Mouse (Mus musculus) ES-E14 (cell line): ENCODE data around the gene Tenm3. TPM values are rescaled to one million over a fixed set of nuclear protein-coding genes. Genes with fewer than 3 reads are reported as not detected.

Source experiments
- DNase-seq: peaks from one replicate; pipeline ENCODE4 v3.0.0-alpha.2; 2013; ENCODE audit warnings: low read depth, low spot score
- H3K27ac ChIP-seq: 2 replicates; pipeline ENCODE4 v1.5.1; 2012; ENCODE audit warnings: low read depth, mild to moderate bottlenecking, low read length, moderate library complexity, mixed read lengths; ENCODE audit not compliant: poor library complexity, insufficient read depth, severe bottlenecking
- H3K36me3 ChIP-seq: 2 replicates; pipeline ENCODE4 v1.6.1; 2012; ENCODE audit warnings: mild to moderate bottlenecking, low read length, moderate library complexity, mixed read lengths; ENCODE audit not compliant: control insufficient read depth, poor library complexity, insufficient read depth, severe bottlenecking
- H3K4me1 ChIP-seq, 2 experiments: fragments of 150-350 bp in 1 of 2; sonication (generic) in 1 of 2; 2 replicates each; pipeline ENCODE4 v1.6.1; 2012; ENCODE audit warnings: low read length in 2 of 2, mild to moderate bottlenecking in 1 of 2, mixed read lengths in 1 of 2; ENCODE audit not compliant: control insufficient read depth in 2 of 2, insufficient read depth in 2 of 2, poor library complexity in 1 of 2
- H3K4me3 ChIP-seq, 2 experiments: fragments of 150-350 bp in 1 of 2; sonication (generic) in 1 of 2; 2 replicates each; pipeline ENCODE4 v1.5.1; 2012; ENCODE audit warnings: low read length in 2 of 2, low read depth in 1 of 2, mild to moderate bottlenecking in 1 of 2, mixed read lengths in 1 of 2; ENCODE audit not compliant: insufficient read depth in 1 of 2, poor library complexity in 1 of 2, severe bottlenecking in 1 of 2
- H3K9ac ChIP-seq: 2 replicates; pipeline ENCODE4 v1.6.1; 2012; ENCODE audit warnings: low read depth, mild to moderate bottlenecking, low read length, mixed read lengths; ENCODE audit not compliant: poor library complexity, insufficient read depth, severe bottlenecking
- H3K9me3 ChIP-seq: fragments of 150-350 bp; sonication (generic); 2 replicates; pipeline ENCODE4 v1.6.1; 2012; ENCODE audit warnings: low read depth, mild to moderate bottlenecking, low read length; ENCODE audit not compliant: control insufficient read depth, insufficient read depth
- CHD2 ChIP-seq: IDR thresholded peaks from 2 replicates; pipeline ENCODE4 v1.6.1; 2014; ENCODE audit warnings: mild to moderate bottlenecking, low read depth, low read length, inconsistent platforms
- HCFC1 ChIP-seq: IDR thresholded peaks from 2 replicates; pipeline ENCODE4 v1.6.1; 2012; ENCODE audit warnings: low read length, inconsistent platforms, borderline replicate concordance; ENCODE audit not compliant: insufficient read depth
- MAFK ChIP-seq: IDR thresholded peaks from 2 replicates; pipeline ENCODE4 v1.6.1; 2014; ENCODE audit warnings: mild to moderate bottlenecking, low read depth, low read length, inconsistent platforms; ENCODE audit not compliant: insufficient read depth
- ZC3H11A ChIP-seq: IDR thresholded peaks from 2 replicates; pipeline ENCODE4 v1.6.1; 2012; ENCODE audit warnings: low read depth, mild to moderate bottlenecking, inconsistent platforms, low read length, borderline replicate concordance
- ZNF384 ChIP-seq: IDR thresholded peaks from 2 replicates; pipeline ENCODE4 v1.6.1; 2012; ENCODE audit warnings: low read depth, low read length, inconsistent platforms
- in situ Hi-C, 2 experiments: fragments of 600-800 bp; cut with MboI; formaldehyde crosslinking; loops; one replicate each; pipeline ENCODE4 v1.15.1; 2025; ENCODE audit warnings: low sequenced_read_pairs in 2 of 2, inconsistent platforms in 1 of 2; ENCODE audit not compliant: unreplicated experiment in 2 of 2
- total RNA-seq: library from RNA; depleted of rRNA; stranded (reverse); fragments of 300-350 nt; gene quantifications from 2 replicates; pipeline ENCODE4 v1.2.3, GENCODE M21; 2012

The Tenm3 gene
- total RNA-seq, 1 experiment = 33.5 TPM

DNA sequence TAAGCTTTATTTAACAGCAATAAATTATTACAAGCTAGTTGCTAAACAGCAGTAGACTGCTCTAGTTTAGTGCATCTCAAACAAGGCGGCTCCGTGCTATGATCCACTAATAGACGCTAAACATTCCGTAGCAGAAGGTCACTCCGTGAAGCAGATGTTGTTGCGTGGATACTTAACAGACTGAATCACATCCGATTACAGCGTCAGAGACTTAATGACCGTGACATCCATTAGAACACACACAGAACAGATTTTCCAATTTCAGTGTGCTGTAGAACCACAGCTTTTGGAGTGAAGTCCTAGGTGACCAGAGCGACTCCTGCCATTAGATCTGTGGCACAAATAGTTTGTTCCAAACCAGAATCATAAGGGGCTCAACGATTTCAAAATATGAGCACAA, 426.0 kb downstream of the Tenm3 start:
- no peak overlapping the region for H3K27ac ChIP-seq
- in situ Hi-C loops = no loop called here
- no peak for TF ChIP-seq ZNF384
- TF ChIP-seq HCFC1 = no peak
- no peak for TF ChIP-seq MAFK
- TF ChIP-seq CHD2 = no peak
- TF ChIP-seq ZC3H11A = no peak
- H3K4me3 ChIP-seq = no peak overlapping the region
- no peaks in the 10 kb centered on the region for H3K36me3 ChIP-seq
- no peaks in the 10 kb centered on the region for H3K9me3 ChIP-seq
- no peak for DNase-seq
- H3K4me1 ChIP-seq = 0 out of 4 replicates have a peak, but pooled peaks cover 0 to 1% of the 10 kb centered on the region in 2 experiments
- no peak overlapping the region for H3K9ac ChIP-seq

DNA sequence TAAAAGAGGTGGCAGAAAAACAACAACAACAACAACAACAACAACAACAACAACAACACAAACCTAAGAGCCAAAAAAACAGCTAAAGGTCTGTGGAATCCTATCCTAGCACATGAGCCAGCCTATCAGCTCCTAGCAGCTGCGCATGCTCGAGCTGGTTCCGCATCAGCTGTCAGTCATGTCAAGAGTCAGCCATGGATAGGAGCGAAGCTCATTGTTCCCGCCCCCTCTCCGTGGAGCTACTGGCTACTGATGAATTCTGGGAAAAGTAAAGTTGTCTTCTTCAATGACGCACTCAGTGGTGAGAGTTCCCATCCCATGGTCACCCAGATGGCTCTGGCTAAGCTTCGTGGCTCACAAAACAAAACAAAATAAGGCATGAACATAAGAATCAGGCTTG, 432.8 kb downstream of the Tenm3 start:
- no peaks in the 10 kb centered on the region for H3K4me1 ChIP-seq
- in situ Hi-C loops = no loop called here
- DNase-seq = no peak
- no peak overlapping the region for H3K9ac ChIP-seq
- H3K36me3 ChIP-seq = no peaks in the 10 kb centered on the region
- H3K27ac ChIP-seq = no peak overlapping the region
- no peak overlapping the region for H3K4me3 ChIP-seq
- H3K9me3 ChIP-seq = no peaks in the 10 kb centered on the region
- TF ChIP-seq HCFC1 = no peak
- no peak for TF ChIP-seq ZC3H11A
- TF ChIP-seq CHD2 = no peak
- no peak for TF ChIP-seq ZNF384
- no peak for TF ChIP-seq MAFK

DNA sequence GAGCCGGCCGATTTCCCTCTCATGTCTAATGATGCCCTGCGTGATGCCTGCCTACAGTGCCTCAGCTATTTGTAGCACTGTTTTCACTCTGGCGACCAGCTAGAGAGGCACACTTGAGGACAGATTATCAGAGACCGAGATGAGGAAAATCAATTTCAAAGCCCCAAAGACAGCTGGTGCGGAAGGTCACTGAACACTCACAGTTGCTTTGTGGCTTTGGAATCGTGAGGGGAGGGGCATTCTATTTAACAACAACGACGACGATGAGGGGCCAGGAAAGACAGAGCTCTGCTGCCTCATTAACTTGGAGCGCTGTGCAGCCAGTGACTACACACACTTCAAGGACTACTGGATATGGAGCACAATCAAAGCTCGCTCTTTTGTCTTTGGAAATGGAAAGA, 443.2 kb downstream of the Tenm3 start:
- no peak overlapping the region for H3K9ac ChIP-seq
- in situ Hi-C loops = no loop called here
- H3K4me1 ChIP-seq = no peaks in the 10 kb centered on the region
- no peaks in the 10 kb centered on the region; the same call in 1 of the 2 replicates for H3K36me3 ChIP-seq
- no peak for TF ChIP-seq MAFK
- TF ChIP-seq ZC3H11A = no peak
- TF ChIP-seq ZNF384 = no peak
- TF ChIP-seq HCFC1 = no peak
- no peak for TF ChIP-seq CHD2
- no peaks in the 10 kb centered on the region for H3K9me3 ChIP-seq
- H3K4me3 ChIP-seq = no peak overlapping the region
- no peak overlapping the region for H3K27ac ChIP-seq
- DNase-seq = peak; percentile 11

DNA sequence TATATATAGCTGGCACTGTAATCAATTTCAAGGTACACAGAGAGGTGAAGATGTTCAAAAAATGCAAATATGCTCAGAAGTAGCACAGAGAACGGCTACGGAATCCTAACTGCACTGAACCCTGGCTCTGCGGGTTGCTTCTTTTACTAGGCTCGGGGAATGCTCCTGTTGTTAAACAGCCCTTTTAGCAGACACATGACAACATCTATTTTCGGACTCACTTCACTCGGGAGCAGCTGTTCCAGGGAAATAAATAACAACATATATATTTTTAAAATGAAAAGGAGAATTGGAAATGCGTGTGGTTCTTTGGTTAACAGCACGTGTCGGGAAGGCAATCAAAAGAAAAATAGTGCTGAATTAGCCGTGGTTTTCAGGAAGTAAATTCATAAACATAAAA, 457.9 kb downstream of the Tenm3 start:
- TF ChIP-seq CHD2 = no peak
- TF ChIP-seq ZNF384 = no peak
- TF ChIP-seq MAFK = no peak
- no peak for TF ChIP-seq HCFC1
- TF ChIP-seq ZC3H11A = no peak
- Histone ChIP-seq H3K36me3 (no peaks in the 10 kb centered on the region), H3K9me3 (no peaks in the 10 kb centered on the region), H3K4me1 (no peaks in the 10 kb centered on the region), H3K27ac (no peak overlapping the region), H3K4me3 (no peak overlapping the region), H3K9ac (no peak overlapping the region)
- in situ Hi-C loops = no loop called here
- no peak for DNase-seq

DNA sequence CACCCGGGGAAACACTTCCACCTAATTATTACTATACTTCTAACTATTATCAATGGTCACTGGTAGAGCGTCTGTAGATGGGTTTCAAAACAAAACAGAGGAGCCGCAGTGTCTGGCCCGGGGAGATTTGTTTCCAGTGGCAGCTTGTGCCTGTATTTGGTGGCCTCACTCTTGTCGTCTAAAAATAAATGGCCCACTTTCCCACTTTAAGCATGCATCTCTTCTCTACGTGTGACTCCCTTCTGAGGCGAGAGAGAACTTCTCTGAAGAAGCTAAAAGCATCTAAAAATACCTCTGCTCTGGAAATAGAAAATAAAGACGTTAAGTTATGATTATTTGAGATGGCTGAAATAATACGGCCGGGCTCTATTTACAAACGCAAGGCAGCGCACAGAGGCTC, 463.7 kb downstream of the Tenm3 start:
- TF ChIP-seq ZNF384 (no peak), MAFK (no peak), ZC3H11A (no peak)
- in situ Hi-C loops = no loop called here
- Histone ChIP-seq H3K9me3 (no peaks in the 10 kb centered on the region), H3K36me3 (no peaks in the 10 kb centered on the region), H3K4me1 (no peaks in the 10 kb centered on the region), H3K9ac (no peak overlapping the region), H3K27ac (no peak overlapping the region), H3K4me3 (no peak overlapping the region)
- DNase-seq = no peak
